Mouse (Mus musculus) ES-Bruce4 (cell line): ENCODE measurements around the gene Sdk2. TPM values are rescaled to one million over a fixed set of nuclear protein-coding genes. Genes with fewer than 3 reads are reported as not detected.

Source experiments
- H3K27ac ChIP-seq: 2 replicates; pipeline ENCODE4 v1.5.1; 2012; ENCODE audit warnings: low read length, inconsistent platforms; ENCODE audit not compliant: insufficient read depth
- H3K27me3 ChIP-seq: 2 replicates; pipeline ENCODE4 v1.6.1; 2012; ENCODE audit warnings: mild to moderate bottlenecking, low read length, inconsistent platforms; ENCODE audit not compliant: control insufficient read depth, poor library complexity, insufficient read depth, severe bottlenecking
- H3K36me3 ChIP-seq: 2 replicates; pipeline ENCODE4 v1.6.1; 2012; ENCODE audit warnings: inconsistent platforms, mild to moderate bottlenecking, low read length, moderate library complexity; ENCODE audit not compliant: control insufficient read depth, poor library complexity, insufficient read depth, severe bottlenecking
- H3K4me1 ChIP-seq: one replicate; pipeline ENCODE4 v1.8.1; 2011; ENCODE audit warnings: low read length; ENCODE audit not compliant: control insufficient read depth, insufficient read depth
- H3K4me3 ChIP-seq: 2 replicates; pipeline ENCODE4 v1.5.1; 2011; ENCODE audit warnings: low read depth, mild to moderate bottlenecking, low read length
- H3K9ac ChIP-seq: 2 replicates; pipeline ENCODE4 v1.6.1; 2012; ENCODE audit warnings: low read depth, mild to moderate bottlenecking, inconsistent platforms; ENCODE audit not compliant: poor library complexity, severe bottlenecking
- H3K9me3 ChIP-seq: replicated peaks from 2 replicates; pipeline ENCODE4 v1.6.1; 2012; ENCODE audit warnings: mild to moderate bottlenecking, low read length, inconsistent platforms; ENCODE audit not compliant: control insufficient read depth, poor library complexity, insufficient read depth, severe bottlenecking
- CTCF ChIP-seq: IDR thresholded peaks from one replicate; pipeline ENCODE4 v1.8.1; 2011; ENCODE audit warnings: low read depth, low read length
- EP300 ChIP-seq: IDR thresholded peaks from 2 replicates; pipeline ENCODE4 v1.6.1; 2011; ENCODE audit warnings: low read depth, low read length; ENCODE audit not compliant: insufficient read depth
- POLR2A ChIP-seq: IDR thresholded peaks from one replicate; pipeline ENCODE4 v1.8.1; 2011; ENCODE audit warnings: low read length; ENCODE audit not compliant: insufficient read depth
- polyA plus RNA-seq: library from polyadenylated mRNA; stranded (reverse); fragments of >200 nt; gene quantifications from 2 replicates; pipeline ENCODE4 v1.2.4, GENCODE M21; 2011; ENCODE audit warnings: low read depth; ENCODE audit not compliant: missing spikeins, insufficient read depth, insufficient read length

The Sdk2 gene
- polyA plus RNA-seq, 1 experiment: 0.87 TPM

GRCm38 (mm10) chr11:114054581-114055315 is 12.1 kb downstream of the Sdk2 start:
- H3K9ac ChIP-seq: no peak overlapping the region
- no peaks in the 10 kb centered on the region for H3K9me3 ChIP-seq
- no peaks in the 10 kb centered on the region for H3K4me1 ChIP-seq
- no peaks in the 10 kb centered on the region for H3K36me3 ChIP-seq
- no peaks in the 10 kb centered on the region for H3K27me3 ChIP-seq
- TF ChIP-seq CTCF: no peak
- TF ChIP-seq EP300: no peak
- no peak for TF ChIP-seq POLR2A
- no peak overlapping the region for H3K4me3 ChIP-seq
- no peak overlapping the region for H3K27ac ChIP-seq

DNA sequence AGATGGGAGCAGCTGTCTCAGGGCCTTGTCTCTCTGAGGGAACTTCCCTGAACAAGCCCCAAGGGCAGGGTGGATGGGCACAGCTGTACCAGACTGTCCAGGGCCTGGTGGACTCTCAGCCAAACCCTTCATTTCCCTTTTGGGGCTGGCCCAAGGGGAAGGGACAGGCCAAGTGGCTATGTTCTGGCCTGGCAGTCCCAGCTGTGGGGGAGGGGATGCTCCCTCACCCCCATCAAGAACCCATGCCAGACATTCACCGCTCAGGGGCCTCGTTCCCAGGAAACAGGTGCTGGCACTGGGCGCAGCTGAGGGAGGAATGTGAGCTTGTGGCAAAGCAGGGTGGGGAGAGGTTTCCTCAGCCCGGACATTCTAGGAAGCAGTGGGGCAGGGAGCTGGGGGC is 15.5 kb downstream of the Sdk2 start:
- no peak overlapping the region for H3K27ac ChIP-seq
- H3K4me1 ChIP-seq: no peaks in the 10 kb centered on the region
- H3K36me3 ChIP-seq: no peaks in the 10 kb centered on the region
- no peaks in the 10 kb centered on the region for H3K27me3 ChIP-seq
- H3K9me3 ChIP-seq: peaks cover 5% of the 10 kb centered on the region
- H3K4me3 ChIP-seq: no peak overlapping the region
- TF ChIP-seq CTCF (no peak), EP300 (no peak), POLR2A (no peak)
- H3K9ac ChIP-seq: no peak overlapping the region

GRCm38 (mm10) chr11:114050511-114050910 is 16.3 kb downstream of the Sdk2 start:
- Histone ChIP-seq H3K27ac (no peak overlapping the region), H3K36me3 (no peaks in the 10 kb centered on the region), H3K9me3 (peaks cover 5% of the 10 kb centered on the region), H3K9ac (no peak overlapping the region), H3K4me1 (no peaks in the 10 kb centered on the region), H3K4me3 (no peak overlapping the region), H3K27me3 (no peaks in the 10 kb centered on the region)
- TF ChIP-seq EP300 (no peak), POLR2A (no peak), CTCF (no peak)

DNA sequence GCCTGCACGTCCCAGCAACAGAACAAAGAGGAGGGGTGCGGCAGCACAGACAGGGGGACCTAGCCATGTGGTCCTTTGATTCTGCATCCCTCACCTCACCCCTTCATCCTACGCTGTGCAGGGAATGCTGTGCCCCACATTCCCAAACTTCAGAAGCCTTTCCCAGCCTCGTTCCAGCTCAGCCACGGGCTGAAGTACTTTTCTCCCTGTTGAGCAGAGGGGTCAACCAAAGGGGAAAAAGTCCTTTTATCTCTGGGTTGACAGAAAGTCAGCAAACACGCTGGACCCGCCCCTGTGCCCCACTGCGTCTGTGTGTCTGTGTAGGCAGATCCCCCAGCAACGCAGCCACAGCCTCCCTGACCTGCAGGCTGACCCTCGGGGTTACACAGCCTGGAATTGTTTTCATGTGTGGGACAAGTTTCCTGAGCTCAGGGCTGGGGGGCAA is 18.9 kb downstream of the Sdk2 start:
- Histone ChIP-seq H3K27ac (no peak overlapping the region), H3K9ac (no peak overlapping the region), H3K36me3 (no peaks in the 10 kb centered on the region), H3K9me3 (peaks cover 5% of the 10 kb centered on the region), H3K4me3 (no peak overlapping the region), H3K4me1 (no peaks in the 10 kb centered on the region), H3K27me3 (no peaks in the 10 kb centered on the region)
- TF ChIP-seq CTCF (no peak), EP300 (no peak), POLR2A (no peak)

- TF ChIP-seq POLR2A: no peak
- no peak for TF ChIP-seq EP300
- TF ChIP-seq CTCF: no peak
Measured at GRCm38 (mm10) chr11:114046927-114047326, 19.9 kb downstream of the Sdk2 start.

DNA sequence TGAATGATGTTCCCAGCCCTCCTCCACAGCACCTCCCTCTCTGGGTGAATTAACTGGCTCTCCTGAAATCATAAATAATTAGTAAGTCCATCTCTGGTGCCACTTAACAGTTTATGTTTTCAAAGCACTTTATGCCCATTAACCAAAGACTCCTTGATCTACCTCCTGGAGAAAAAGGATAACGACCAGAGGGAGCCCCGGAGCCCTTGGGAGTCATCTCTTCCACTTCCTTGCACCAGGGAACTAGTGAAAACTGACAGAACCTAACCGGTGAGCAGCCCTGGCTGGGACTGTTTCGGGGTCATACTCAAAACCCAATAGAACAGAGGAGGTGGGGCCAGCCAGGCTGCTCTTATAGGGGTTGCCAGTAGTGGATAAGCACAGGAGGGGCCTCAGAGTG is 22.5 kb downstream of the Sdk2 start:
- Histone ChIP-seq H3K27ac (no peak overlapping the region), H3K4me3 (no peak overlapping the region), H3K27me3 (no peaks in the 10 kb centered on the region), H3K9ac (no peak overlapping the region), H3K4me1 (no peaks in the 10 kb centered on the region), H3K36me3 (no peaks in the 10 kb centered on the region), H3K9me3 (peaks cover 5% of the 10 kb centered on the region)
- no peak for TF ChIP-seq POLR2A
- TF ChIP-seq CTCF: no peak
- no peak for TF ChIP-seq EP300

More at GRCm38 (mm10) chr11:114046927-114047326, 19.9 kb downstream of the Sdk2 start:
- Histone ChIP-seq H3K36me3 (no peaks in the 10 kb centered on the region), H3K4me1 (no peaks in the 10 kb centered on the region), H3K27ac (no peak overlapping the region), H3K4me3 (no peak overlapping the region), H3K27me3 (no peaks in the 10 kb centered on the region), H3K9me3 (peaks cover 5% of the 10 kb centered on the region), H3K9ac (no peak overlapping the region)
